Comparison of ENCODE assay signal across 8 mouse cellular contexts in the genomic region with DNA sequence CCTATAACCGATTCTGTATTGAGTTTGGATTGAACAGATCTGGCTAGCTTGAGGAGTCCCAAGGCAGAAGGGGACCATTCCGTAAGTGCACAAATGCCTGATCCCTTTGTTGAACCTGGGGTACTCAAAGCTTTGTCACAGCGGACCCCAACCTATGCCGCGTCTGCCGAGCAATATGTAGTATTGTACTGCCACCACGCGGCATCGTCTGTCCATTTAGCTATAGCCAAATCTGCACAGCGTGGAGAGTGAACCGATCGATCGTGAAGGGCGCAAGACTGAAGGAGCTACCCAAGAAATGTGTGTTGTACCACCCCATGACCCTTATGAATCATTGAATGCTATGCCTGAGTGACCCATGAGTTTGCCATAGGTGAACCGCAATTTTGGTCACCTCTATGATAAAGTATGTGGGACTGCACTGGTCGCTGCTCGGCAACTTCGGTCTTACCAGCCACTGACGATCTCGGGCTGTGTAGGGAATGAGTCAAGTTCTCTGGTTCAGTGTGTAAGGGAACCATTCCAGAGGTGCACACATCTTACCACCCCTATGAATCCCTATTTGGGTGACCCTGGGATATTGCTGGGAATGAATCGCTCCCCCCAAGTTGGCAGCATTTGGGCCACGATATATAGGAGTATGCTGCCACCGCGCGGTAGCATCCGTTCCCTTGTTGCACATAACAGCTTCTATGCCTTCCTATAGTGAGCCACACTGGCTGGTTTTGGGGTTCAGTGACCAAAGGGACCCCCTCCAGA. TPM values are rescaled to one million over a fixed set of nuclear protein-coding genes. Genes with fewer than 3 reads are reported as not detected.
DNase-seq lines count a peak whose midpoint lies in the region; ATAC-seq and TF ChIP-seq lines count a peak whose summit lies in the region.

No protein-coding gene starts in this region.

- no peaks in the 10 kb centered on the region for H3K36me3 ChIP-seq in intestine, postnatal 0 days (ENCODE audit: control insufficient read depth, insufficient read depth)

- intact Hi-C loops in gastrocnemius, postnatal 36 days (cut with DNase I) = loop anchor here (2.0 to 5.0 kb wide), 2 partner anchors 41 to 248 kb away; no protein-coding TSS in a partner anchor
- intact Hi-C loops in left cerebral cortex, postnatal 4 days (cut with DNase I) = loop anchor here (5.0 kb wide), 1 partner anchor 248 kb away; no protein-coding TSS in a partner anchor

- no peak overlapping the region for H3K9ac ChIP-seq in intestine, postnatal 0 days (ENCODE audit: low read depth, low read length)

- H3K4me1 ChIP-seq in intestine, postnatal 0 days (replicated peaks; ENCODE audit: control insufficient read depth, insufficient read depth, low read length) = peaks cover 5% of the 10 kb centered on the region; the same call in 1 of the 2 replicates

- no peak overlapping the region for H3K27ac ChIP-seq in intestine, postnatal 0 days (ENCODE audit: low read depth, low read length)

- no peaks in the 10 kb centered on the region for H3K27me3 ChIP-seq in intestine, postnatal 0 days (replicated peaks; ENCODE audit: control insufficient read depth, insufficient read depth, low read length)

- H3K4me3 ChIP-seq in intestine, postnatal 0 days (ENCODE audit: low read depth, low read length) = peak overlapping the region; percentile 22

- H3K9me3 ChIP-seq in intestine, postnatal 0 days (ENCODE audit: control insufficient read depth) = no peaks in the 10 kb centered on the region

- TF ChIP-seq CTCF in intestine, postnatal 0 days (IDR thresholded peaks at IDR 0.05; ENCODE audit: low read depth) = peak; percentile 75

- 41% methylated on average over 26 of the region's 26 CpGs for WGBS in intestine, postnatal 0 days

- peak; percentile 87 for DNase-seq in embryo, embryonic 10 days (ENCODE audit: low spot score)
- DNase-seq in embryo, embryonic 9.5 days (ENCODE audit: extremely low spot score) = no peak
- peak; percentile 74 to 82 for DNase-seq in cerebellum, postnatal 36 days
- peak; percentile 42 to 48 for DNase-seq in gastrocnemius, postnatal 36 days
- DNase-seq in left cerebral cortex, postnatal 4 days = peak; percentile 65
- DNase-seq in spleen, postnatal 10 days (ENCODE audit: low spot score in 2 of 2) = peak; percentile 19 to 58

- peak overlapping the region; percentile 66 for H3K4me2 ChIP-seq in intestine, postnatal 0 days (replicated peaks; ENCODE audit: low read depth)

- ATAC-seq in intestine, postnatal 0 days = no peak
- peak; percentile 49 for ATAC-seq in megakaryocyte-erythroid progenitor cell, adult 5-6 weeks (replicated peaks; ENCODE audit: low FRiP score, low TSS enrichment, poor library complexity, severe bottlenecking)

RNA-seq across cellular contexts. Expression of gene Mrpl23, which starts 47.8 kb away (rescaled TPM):
- 1 to 10 TPM; 1.8 to 6.1 TPM for total RNA-seq in gastrocnemius, postnatal 36 days (2021)
- polyA plus RNA-seq in intestine, postnatal 0 days (2015; fragmentation: Nextera tagmentation; extraction: Ambion mirVana) = 26.7 and 33.0 TPM in 2 replicates
- total RNA-seq in left cerebral cortex, postnatal 4 days (2021) = 10 to 100 TPM in 1 of 2 experiments, 1 to 10 TPM in 1; 9.4 to 11.5 TPM
- 13.0 and 13.8 TPM in 2 replicates for total RNA-seq in megakaryocyte-erythroid progenitor cell, adult 5-6 weeks (2014; fragmentation: Nextera tagmentation)
- 46.6 and 82.1 TPM in 2 replicates for total RNA-seq in megakaryocyte-erythroid progenitor cell, adult 5-6 weeks (2017)
